29 mouse cellular contexts compared by ENCODE assay signal in the genomic region with DNA sequence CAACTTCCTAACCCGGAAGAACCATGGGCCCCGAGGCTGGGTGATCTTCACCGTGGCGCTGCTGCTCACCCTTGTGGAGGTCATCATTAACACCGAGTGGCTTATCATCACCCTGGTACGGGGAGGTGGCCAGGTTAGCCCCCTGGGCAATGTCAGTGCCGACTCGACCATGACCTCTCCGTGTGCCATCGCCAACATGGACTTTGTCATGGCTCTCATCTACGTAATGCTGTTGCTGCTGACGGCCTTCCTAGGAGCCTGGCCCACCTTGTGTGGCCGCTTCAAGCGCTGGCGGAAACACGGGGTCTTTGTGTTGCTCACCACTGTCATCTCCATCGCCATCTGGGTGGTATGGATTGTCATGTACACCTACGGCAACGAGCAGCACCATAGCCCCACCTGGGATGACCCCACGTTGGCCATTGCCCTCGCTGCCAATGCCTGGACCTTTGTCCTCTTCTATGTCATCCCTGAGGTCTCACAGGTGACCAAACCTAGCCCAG. TPM values are rescaled to one million over a fixed set of nuclear protein-coding genes. Genes with fewer than 3 reads are reported as not detected.
DNase-seq lines count a peak whose midpoint lies in the region; ATAC-seq and TF ChIP-seq lines count a peak whose summit lies in the region.
"Had no signal": no experiment of that assay in that cellular context is flagged by ENCODE, and none has a peak within 500 bp of the region (broad histone marks: within the 10 kb centered on the region; RNA-seq: fewer than 3 reads in every experiment).

No protein-coding gene starts in this region.

- no peaks in the 10 kb centered on the region for H3K9me3 ChIP-seq in megakaryocyte, embryonic 14.5 days
- peaks cover 69% of the 10 kb centered on the region for H3K9me3 ChIP-seq in G1E (replicated peaks)
- H3K9me3 ChIP-seq: embryonic facial prominence, embryonic 10.5 days; embryonic facial prominence, embryonic 13.5 days; forebrain, embryonic 12.5 days; forebrain, embryonic 15.5 days; heart, embryonic 10.5 days; heart, embryonic 13.5 days had no signal

- no peaks in the 10 kb centered on the region; the same call in 1 of the 2 replicates for H3K36me3 ChIP-seq in kidney, adult 2 months (ENCODE audit: control insufficient read depth, insufficient read depth, low read length)
- peaks cover 53% of the 10 kb centered on the region for H3K36me3 ChIP-seq in megakaryocyte, embryonic 14.5 days (replicated peaks; ENCODE audit: low read length)
- H3K36me3 ChIP-seq in G1E (replicated peaks) = no peaks in the 10 kb centered on the region
- H3K36me3 ChIP-seq: forebrain, embryonic 12.5 days; forebrain, embryonic 15.5 days had no signal

- no peak for ATAC-seq in cerebellum, adult (ENCODE audit: insufficient number of reproducible peaks, low FRiP score, low TSS enrichment)
- ATAC-seq in megakaryocyte, adult 5-6 weeks (ENCODE audit: poor library complexity, severe bottlenecking) = no peak
- no peak for ATAC-seq in G1E (ENCODE audit: extremely low read depth, insufficient number of reproducible peaks, low FRiP score, poor library complexity, severe bottlenecking)
- no peak for ATAC-seq in inflammation-experienced regulatory T-cells, adult 6 months
- ATAC-seq: forebrain, embryonic 15.5 days; hindbrain, postnatal 0 days; Patski had no signal

- no peaks in the 10 kb centered on the region for H3K27me3 ChIP-seq in kidney, adult 2 months (replicated peaks; ENCODE audit: control insufficient read depth, insufficient read depth, low read length)
- H3K27me3 ChIP-seq in megakaryocyte, embryonic 14.5 days (replicated peaks) = peaks cover 40% of the 10 kb centered on the region
- H3K27me3 ChIP-seq in G1E (ENCODE audit: insufficient read depth, low read length) = no peaks in the 10 kb centered on the region; the same call in 1 of the 2 replicates
- H3K27me3 ChIP-seq: embryonic facial prominence, embryonic 13.5 days; forebrain, embryonic 12.5 days; forebrain, embryonic 15.5 days; heart, embryonic 13.5 days; Patski had no signal

- 0 out of 2 replicates have a peak overlapping the region, but pooled peaks have one; percentile 18 for H3K27ac ChIP-seq in kidney, adult 2 months (ENCODE audit: insufficient read depth, low read depth, low read length)
- H3K27ac ChIP-seq: embryonic facial prominence, embryonic 10.5 days; embryonic facial prominence, embryonic 13.5 days; forebrain, embryonic 12.5 days; forebrain, embryonic 15.5 days; heart, adult 2 months; heart, embryonic 10.5 days; heart, embryonic 13.5 days; hindbrain, embryonic 14.5 days; hindbrain, postnatal 0 days had no signal

- WGBS in kidney, adult 2 months = 60% methylated on average over 21 of the region's 21 CpGs

- no peak overlapping the region for H3K4me3 ChIP-seq in kidney, adult 2 months (ENCODE audit: insufficient read depth, low read depth, low read length)
- H3K4me3 ChIP-seq in megakaryocyte, embryonic 14.5 days (replicated peaks) = peak overlapping the region; percentile 34
- peak overlapping the region; percentile 25; the same call in 1 of the 2 replicates for H3K4me3 ChIP-seq in G1E (ENCODE audit: low read depth, low read length)
- H3K4me3 ChIP-seq: embryonic facial prominence, embryonic 10.5 days; embryonic facial prominence, embryonic 13.5 days; erythroblast, embryonic 14.5 days; forebrain, embryonic 12.5 days; forebrain, embryonic 15.5 days; heart, adult 2 months; heart, embryonic 10.5 days; heart, embryonic 13.5 days had no signal

- TF ChIP-seq POLR2A in kidney, adult 2 months (IDR thresholded peaks at IDR 0.05; ENCODE audit: low read depth, low read length) = no peak

- peaks cover 56% of the 10 kb centered on the region for H3K4me1 ChIP-seq in kidney, adult 2 months (ENCODE audit: control insufficient read depth, insufficient read depth, low read length)
- H3K4me1 ChIP-seq in megakaryocyte, embryonic 14.5 days = peaks cover 62% of the 10 kb centered on the region
- no peaks in the 10 kb centered on the region for H3K4me1 ChIP-seq in G1E (ENCODE audit: insufficient read depth, low read depth, low read length)
- H3K4me1 ChIP-seq: forebrain, embryonic 15.5 days had no signal

- peak; percentile 49 for DNase-seq in cerebellum, adult 11-12 months
- DNase-seq in kidney, adult 2 months = no peak
- no peak for DNase-seq in kidney, postnatal 4 days
- DNase-seq in G1E (ENCODE audit: low spot score) = no peak
- DNase-seq: adrenal gland, postnatal 10 days; adrenal gland, postnatal 36 days; cerebellum, adult 11 months; cerebellum, adult 8-10 months; cerebellum, postnatal 10 days; cerebellum, postnatal 36 days; embryo, embryonic 11 days; gastrocnemius, postnatal 25 days; heart, adult 2 months; heart, postnatal 14 days had no signal

- TF ChIP-seq CTCF in kidney, adult 2 months (conservative IDR thresholded peaks at IDR 0.05; ENCODE audit: insufficient read depth, insufficient read length, low read depth, low read length) = 0 out of 2 replicates have a peak, but pooled peaks have one; percentile 4
- no peak for TF ChIP-seq CTCF in G1E (IDR thresholded peaks at IDR 0.05; ENCODE audit: low read depth, low read length)

RNA-seq across cellular contexts. Expression of a gene that starts 13.0 kb away (rescaled TPM):
- 241 and 285 TPM in 2 replicates for polyA plus RNA-seq in kidney, adult 2 months (2012; rRNA removed)
- 3.2 and 4.8 TPM in 2 replicates for polyA plus RNA-seq in megakaryocyte, embryonic 14.5 days (2012; ENCODE audit: insufficient read depth, low replicate concordance)
- 0.04 and 0.32 TPM in 2 replicates for total RNA-seq in megakaryocyte, adult 5-6 weeks (2015)
- 0.37 and 0.89 TPM in 2 replicates for total RNA-seq in megakaryocyte, adult 5-6 weeks (2017)
- total RNA-seq in G1E (2014; fragmentation: Nextera tagmentation) (not detected in 2 replicates), G1E (2017) (0.22 and 0.23 TPM in 2 replicates)
- polyA plus RNA-seq in G1E (2012) = not detected in 2 replicates
- not detected for polyA plus RNA-seq in inflammation-experienced regulatory T-cells, adult 6 months (2017; shearing (Covaris generic))
- total RNA-seq: hematopoietic stem cell, adult 5-6 weeks had no signal

RNA-seq across cellular contexts. Expression of a gene that starts 25.9 kb away (rescaled TPM):
- polyA plus RNA-seq in kidney, adult 2 months (2012; rRNA removed) = 0.61 and 0.91 TPM in 2 replicates
- polyA plus RNA-seq in megakaryocyte, embryonic 14.5 days (2012; ENCODE audit: insufficient read depth, low replicate concordance) = 3.4 and 3.6 TPM in 2 replicates
- 38.1 and 38.5 TPM in 2 replicates for total RNA-seq in megakaryocyte, adult 5-6 weeks (2015)
- 71.1 and 83.8 TPM in 2 replicates for total RNA-seq in megakaryocyte, adult 5-6 weeks (2017)
- total RNA-seq in G1E (2014; fragmentation: Nextera tagmentation) (not detected in 2 replicates), G1E (2017) (0.06 and 0.11 TPM in 2 replicates)
- polyA plus RNA-seq in G1E (2012) = 0.01 TPM in 1 of 2 replicates, not detected in the other
- under 1 TPM; 0.12 to 0.75 (median 0.27) TPM for polyA plus RNA-seq in inflammation-experienced regulatory T-cells, adult 6 months (2017; shearing (Covaris generic))
- polyA plus RNA-seq: erythroblast, embryonic 14.5 days had no signal

Comparison
In these comparisons a context has a peak if more than half of its experiments do, and no peak if none do; other contexts are left out.
1. RNA of a gene that starts 13.0 kb away (polyA plus RNA-seq): 241 to 285 TPM in kidney, adult 2 months; 3.2 to 4.8 TPM in megakaryocyte, embryonic 14.5 days, not detected in inflammation-experienced regulatory T-cells, adult 6 months and not detected in G1E; every median in the first group is over 10 times any median in the second.